Mouse (Mus musculus): ENCODE data around the gene Ptafr. TPM values are rescaled to one million over a fixed set of nuclear protein-coding genes. Genes with fewer than 3 reads are reported as not detected.

Gene Ptafr
- polyA plus RNA-seq (2015; fragmentation: Nextera tagmentation; extraction: Ambion mirVana), result 3.0 and 3.2 TPM in 2 replicates

GRCm38 (mm10) chr4:132563965-132564364 is at the start of gene Ptafr:
Gene Ptafr (plus strand): TSS chr4:132564067.

GRCm38 (mm10) chr4:132532981-132533916 is 30.6 kb upstream of the Ptafr start, which contains the start of gene Atpif1:
Gene Atpif1 (minus strand): TSS chr4:132533659.

GRCm38 (mm10) chr4:132535406-132536121 is 28.3 kb upstream of the Ptafr start, which contains the start of gene Dnajc8:
Gene Dnajc8 (plus strand): TSS chr4:132535550.

Other genes with a start within 250 kb of the Ptafr start
- gene Trnau1ap, start 234.5 kb upstream of the Ptafr start, polyA plus RNA-seq (2015; fragmentation: Nextera tagmentation; extraction: Ambion mirVana), result 95.5 and 127 TPM in 2 replicates
- 17.6 and 21.6 TPM in 2 replicates for gene Rcc1, start 210.5 kb upstream of the Ptafr start, polyA plus RNA-seq (2015; fragmentation: Nextera tagmentation; extraction: Ambion mirVana)
- 14.0 and 22.7 TPM in 2 replicates for gene Phactr4, start 141.6 kb upstream of the Ptafr start, polyA plus RNA-seq (2015; fragmentation: Nextera tagmentation; extraction: Ambion mirVana)
- 8.4 and 15.9 TPM in 2 replicates for gene Med18, start 100.1 kb upstream of the Ptafr start, polyA plus RNA-seq (2015; fragmentation: Nextera tagmentation; extraction: Ambion mirVana)
- gene Sesn2, start 53.6 kb upstream of the Ptafr start, polyA plus RNA-seq (2015; fragmentation: Nextera tagmentation; extraction: Ambion mirVana), result 4.5 and 9.3 TPM in 2 replicates
- 1,952 and 2,960 TPM in 2 replicates for gene Atpif1, start 30.4 kb upstream of the Ptafr start, polyA plus RNA-seq (2015; fragmentation: Nextera tagmentation; extraction: Ambion mirVana)
- 155 and 181 TPM in 2 replicates for gene Dnajc8, start 28.5 kb upstream of the Ptafr start, polyA plus RNA-seq (2015; fragmentation: Nextera tagmentation; extraction: Ambion mirVana)
- gene Eya3, start 74.9 kb downstream of the Ptafr start, polyA plus RNA-seq (2015; fragmentation: Nextera tagmentation; extraction: Ambion mirVana), result 6.4 and 12.1 TPM in 2 replicates
- gene Xkr8, start 168.5 kb downstream of the Ptafr start, polyA plus RNA-seq (2015; fragmentation: Nextera tagmentation; extraction: Ambion mirVana), result 3.8 and 5.4 TPM in 2 replicates
- gene Smpdl3b, start 193.2 kb downstream of the Ptafr start, polyA plus RNA-seq (2015; fragmentation: Nextera tagmentation; extraction: Ambion mirVana), result 1.0 and 2.3 TPM in 2 replicates
- gene Rpa2, start 204.3 kb downstream of the Ptafr start, polyA plus RNA-seq (2015; fragmentation: Nextera tagmentation; extraction: Ambion mirVana), result 40.2 and 57.8 TPM in 2 replicates
- 1.1 and 1.8 TPM in 2 replicates for gene Themis2, start 232.3 kb downstream of the Ptafr start, polyA plus RNA-seq (2015; fragmentation: Nextera tagmentation; extraction: Ambion mirVana)

Data from adrenal gland, postnatal 0 days (tissue).